Mouse (Mus musculus) limb, embryonic 14.5 days (tissue): ENCODE data around the gene Ankrd13a. TPM values are rescaled to one million over a fixed set of nuclear protein-coding genes. Genes with fewer than 3 reads are reported as not detected.
"Not testable (repeated sequence)": the region's sequence is repeated elsewhere in the genome, so short reads cannot be mapped to it uniquely, and the experiment has no call there.

Source experiments
- ATAC-seq: fragments of 200-750 bp; cut with Nextera tagmentation; 2 replicates; pipeline ENCODE4 v1.8.0; 2017; ENCODE audit warnings: low read depth, moderate number of reproducible peaks, moderate TSS enrichment; ENCODE audit not compliant: low FRiP score
- DNase-seq: peaks from one replicate; pipeline ENCODE4 v3.0.0-alpha.2; 2015; ENCODE audit warnings: low spot score
- H3K27ac ChIP-seq: fragments of 300-500 bp; sonication (generic); replicated peaks from 2 replicates; pipeline ENCODE4 v1.5.1; 2014; ENCODE audit warnings: low read depth, mild to moderate bottlenecking, low read length, moderate library complexity, mixed read lengths
- H3K27me3 ChIP-seq: fragments of 300-500 bp; sonication (generic); 2 replicates; pipeline ENCODE4 v1.6.1; 2014; ENCODE audit warnings: low read length, mixed read lengths; ENCODE audit not compliant: control insufficient read depth, insufficient read depth
- H3K36me3 ChIP-seq: fragments of 300-500 bp; sonication (generic); 2 replicates; pipeline ENCODE4 v1.6.1; 2014; ENCODE audit warnings: mild to moderate bottlenecking, low read length, moderate library complexity, mixed read lengths; ENCODE audit not compliant: control insufficient read depth, insufficient read depth
- H3K4me1 ChIP-seq: fragments of 300-500 bp; sonication (generic); 2 replicates; pipeline ENCODE4 v1.6.1; 2014; ENCODE audit warnings: antibody characterized with exemption, low read length, mixed read lengths; ENCODE audit not compliant: control insufficient read depth, insufficient read depth
- H3K4me2 ChIP-seq: fragments of 300-500 bp; sonication (generic); replicated peaks from 2 replicates; pipeline ENCODE4 v1.6.1; 2014; ENCODE audit warnings: low read depth, mild to moderate bottlenecking, low read length, moderate library complexity; ENCODE audit not compliant: severe bottlenecking
- H3K4me3 ChIP-seq: fragments of 300-500 bp; sonication (generic); replicated peaks from 2 replicates; pipeline ENCODE4 v1.5.1; 2014; ENCODE audit warnings: low read length
- H3K9ac ChIP-seq: fragments of 300-500 bp; sonication (generic); 2 replicates; pipeline ENCODE4 v1.6.1; 2014; ENCODE audit warnings: mild to moderate bottlenecking, low read depth, low read length, moderate library complexity; ENCODE audit not compliant: severe bottlenecking
- H3K9me3 ChIP-seq: fragments of 300-500 bp; sonication (generic); 2 replicates; pipeline ENCODE4 v1.6.1; 2016; ENCODE audit warnings: low read length; ENCODE audit not compliant: control insufficient read depth
- POLR2A ChIP-seq: fragments of 200-500 bp; IDR thresholded peaks from 2 replicates; pipeline ENCODE4 v1.8.0; 2012; ENCODE audit warnings: inconsistent platforms, mild to moderate bottlenecking, moderate library complexity, borderline replicate concordance; ENCODE audit not compliant: insufficient read depth, insufficient read length; ENCODE audit errors: extremely low read depth
- WGBS: fragments of 180-500 bp; shearing (Covaris S2); extraction: QIAGEN DNeasy Blood & Tissue Kit; methylation state at CpG from one replicate; pipeline ENCODE4 v1.1.7; 2014; 5-methylcytosine and 5-hydroxymethylcytosine counted together
- microRNA-seq: library from miRNA; unstranded; fragments of <30 nt; microRNA quantifications from one replicate; pipeline ENCODE4, GENCODE M21; 2016
- polyA plus RNA-seq, 2 experiments: library from polyadenylated mRNA; depleted of rRNA in 1 of 2; stranded (reverse) in 1 of 2; unstranded in 1 of 2; fragments of >200 nt; fragmentation: Nextera tagmentation in 1 of 2; extraction: Ambion mirVana in 1 of 2; gene quantifications; 2 replicates each; pipeline versions ENCODE4 v1.2.1 to v1.2.3; 2012 to 2014

Gene Ankrd13a
- polyA plus RNA-seq, 2 experiments: 51.6 to 67.6 TPM

- no peak overlapping the region for H3K9ac ChIP-seq
- H3K4me1 ChIP-seq: no peaks in the 10 kb centered on the region
- WGBS: 85% methylated on average over 20 of the region's 20 CpGs
- H3K36me3 ChIP-seq: no peaks in the 10 kb centered on the region
- H3K9me3 ChIP-seq: no peaks in the 10 kb centered on the region
- H3K27ac ChIP-seq: no peak overlapping the region
- DNase-seq (no peak), ATAC-seq (no peak)
- no peaks in the 10 kb centered on the region for H3K27me3 ChIP-seq
- no peak overlapping the region for H3K4me3 ChIP-seq
- TF ChIP-seq POLR2A: no peak
- H3K4me2 ChIP-seq: no peak overlapping the region
Observed at GRCm38 (mm10) chr5:114851565-114852236, 77.2 kb downstream of the Ankrd13a start.

GRCm38 (mm10) chr5:114853364-114853763, 78.9 kb downstream of the Ankrd13a start, which contains the start of gene 4930519G04Rik:
4930519G04Rik (plus strand) TSS chr5:114853664.
- H3K9ac ChIP-seq, H3K4me3 ChIP-seq, H3K27ac ChIP-seq, DNase-seq, H3K36me3 ChIP-seq, H3K9me3 ChIP-seq, H3K4me1 ChIP-seq, H3K4me2 ChIP-seq, H3K27me3 ChIP-seq, ATAC-seq: not testable (repeated sequence)
- WGBS: 76% methylated on average over 3 of the region's 5 CpGs

Small RNA genes within 50 kb of the gene (microRNA-seq; reads per million reads assigned to microRNA genes)
- 12.6 reads per million, percentile 23 among the genes with 10 or more reads in this experiment for gene Mir6240

Other genes with a start within 250 kb of the Ankrd13a start
- 1.5 and 2.2 TPM in 2 replicates for gene Fam222a, start 206.7 kb upstream of the Ankrd13a start, polyA plus RNA-seq (2012; rRNA removed)
- 0.86 and 1.1 TPM in 2 replicates for gene Fam222a, start 206.7 kb upstream of the Ankrd13a start, polyA plus RNA-seq (2014; fragmentation: Nextera tagmentation; extraction: Ambion mirVana)
- 44.9 and 68.2 TPM in 2 replicates for gene Trpv4, start 116.3 kb upstream of the Ankrd13a start, polyA plus RNA-seq (2012; rRNA removed)
- gene Trpv4, start 116.3 kb upstream of the Ankrd13a start, polyA plus RNA-seq (2014; fragmentation: Nextera tagmentation; extraction: Ambion mirVana): 12.9 TPM in 2 replicates
- gene Gltp, start 83.7 kb upstream of the Ankrd13a start, polyA plus RNA-seq (2012; rRNA removed): 132 and 144 TPM in 2 replicates
- gene Gltp, start 83.7 kb upstream of the Ankrd13a start, polyA plus RNA-seq (2014; fragmentation: Nextera tagmentation; extraction: Ambion mirVana): 229 and 289 TPM in 2 replicates
- gene Tchp, start 66.9 kb upstream of the Ankrd13a start, polyA plus RNA-seq (2012; rRNA removed): 29.9 and 33.6 TPM in 2 replicates
- gene Tchp, start 66.9 kb upstream of the Ankrd13a start, polyA plus RNA-seq (2014; fragmentation: Nextera tagmentation; extraction: Ambion mirVana): 10.7 and 13.0 TPM in 2 replicates
- gene Git2, start 840 bp downstream of the Ankrd13a start, polyA plus RNA-seq (2012; rRNA removed): 64.2 and 66.4 TPM in 2 replicates
- 41.6 and 44.3 TPM in 2 replicates for gene Git2, start 840 bp downstream of the Ankrd13a start, polyA plus RNA-seq (2014; fragmentation: Nextera tagmentation; extraction: Ambion mirVana)
- 76.7 and 80.3 TPM in 2 replicates for gene 1500011B03Rik, start 48.8 kb downstream of the Ankrd13a start, polyA plus RNA-seq (2012; rRNA removed)
- 95.9 and 98.3 TPM in 2 replicates for gene 1500011B03Rik, start 48.8 kb downstream of the Ankrd13a start, polyA plus RNA-seq (2014; fragmentation: Nextera tagmentation; extraction: Ambion mirVana)
- not detected in 2 replicates for gene 4930519G04Rik, start 79.0 kb downstream of the Ankrd13a start, polyA plus RNA-seq (2012; rRNA removed)
- not detected in 2 replicates for gene 4930519G04Rik, start 79.0 kb downstream of the Ankrd13a start, polyA plus RNA-seq (2014; fragmentation: Nextera tagmentation; extraction: Ambion mirVana)
- 0.12 and 0.13 TPM in 2 replicates for gene Gm9936, start 84.0 kb downstream of the Ankrd13a start, polyA plus RNA-seq (2012; rRNA removed)
- 0.08 and 0.36 TPM in 2 replicates for gene Gm9936, start 84.0 kb downstream of the Ankrd13a start, polyA plus RNA-seq (2014; fragmentation: Nextera tagmentation; extraction: Ambion mirVana)
- gene Oasl2, start 122.3 kb downstream of the Ankrd13a start, polyA plus RNA-seq (2012; rRNA removed): 1.6 and 2.0 TPM in 2 replicates
- 1.7 and 1.9 TPM in 2 replicates for gene Oasl2, start 122.3 kb downstream of the Ankrd13a start, polyA plus RNA-seq (2014; fragmentation: Nextera tagmentation; extraction: Ambion mirVana)
- gene Oasl1, start 148.6 kb downstream of the Ankrd13a start, polyA plus RNA-seq (2012; rRNA removed): 0.59 and 1.2 TPM in 2 replicates
- gene Oasl1, start 148.6 kb downstream of the Ankrd13a start, polyA plus RNA-seq (2014; fragmentation: Nextera tagmentation; extraction: Ambion mirVana): 0.36 and 0.39 TPM in 2 replicates
- 34.1 and 41.3 TPM in 2 replicates for gene 2210016L21Rik, start 167.5 kb downstream of the Ankrd13a start, polyA plus RNA-seq (2012; rRNA removed)
- 54.7 and 72.7 TPM in 2 replicates for gene 2210016L21Rik, start 167.5 kb downstream of the Ankrd13a start, polyA plus RNA-seq (2014; fragmentation: Nextera tagmentation; extraction: Ambion mirVana)
- gene Hnf1a, start 196.4 kb downstream of the Ankrd13a start, polyA plus RNA-seq (2012; rRNA removed): 0.03 and 0.08 TPM in 2 replicates
- gene Hnf1a, start 196.4 kb downstream of the Ankrd13a start, polyA plus RNA-seq (2014; fragmentation: Nextera tagmentation; extraction: Ambion mirVana): 0.06 TPM in 1 of 2 replicates, not detected in the other
- gene Sppl3, start 236.5 kb downstream of the Ankrd13a start, polyA plus RNA-seq (2012; rRNA removed): 100 and 143 TPM in 2 replicates
- gene Sppl3, start 236.5 kb downstream of the Ankrd13a start, polyA plus RNA-seq (2014; fragmentation: Nextera tagmentation; extraction: Ambion mirVana): 42.7 and 74.3 TPM in 2 replicates